Mouse (Mus musculus): Measurements from ENCODE around the gene Lmo7.

Gene Lmo7

DNA sequence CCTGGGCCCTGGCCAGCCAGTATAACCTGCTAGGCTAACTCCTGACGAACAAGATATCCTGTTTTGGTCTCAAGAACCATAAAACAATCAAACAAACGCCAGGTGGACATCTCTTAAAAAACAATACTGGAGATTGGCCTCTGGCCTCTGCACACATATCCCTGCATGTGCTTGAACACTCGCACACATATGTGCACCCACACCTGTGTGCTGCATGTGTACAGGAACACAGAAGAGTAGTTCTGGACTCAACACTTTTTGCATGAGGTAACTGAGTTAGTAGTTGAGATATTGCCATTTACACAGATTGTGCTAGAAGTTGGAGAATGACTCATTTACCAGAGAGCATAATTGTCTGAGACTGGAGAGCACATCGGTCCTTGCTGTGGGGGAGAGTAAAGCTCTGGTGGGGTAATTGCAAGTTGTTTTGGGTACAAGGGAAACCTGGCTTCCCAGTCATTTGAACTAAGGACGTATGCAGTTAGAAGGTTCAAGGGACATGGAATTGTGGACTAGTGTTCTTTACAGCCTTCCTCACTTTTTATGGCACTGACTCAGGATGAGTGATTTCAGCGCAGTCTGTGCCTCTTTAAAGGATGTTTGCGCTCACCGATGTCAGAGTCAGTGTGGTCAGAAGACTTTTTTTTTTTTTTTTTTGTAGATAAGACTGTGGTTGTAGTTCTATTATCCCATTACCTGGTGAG, 148.7 kb downstream of the Lmo7 start:
- DNase-seq (ENCODE audit: low read depth, low spot score) = no peak

- no peak for DNase-seq (ENCODE audit: low read depth, low spot score)
Observed at GRCm38 (mm10) chr14:101879050-101879694, 149.4 kb downstream of the Lmo7 start.

GRCm38 (mm10) chr14:101882966-101883365, 153.2 kb downstream of the Lmo7 start:
- DNase-seq (ENCODE audit: low read depth, low spot score) = peak; percentile 13

- no peak for DNase-seq (ENCODE audit: low read depth, low spot score)
Observed at GRCm38 (mm10) chr14:101883787-101884186, 154.0 kb downstream of the Lmo7 start.

GRCm38 (mm10) chr14:101886320-101886719, 156.6 kb downstream of the Lmo7 start:
- DNase-seq (ENCODE audit: low read depth, low spot score) = no peak

GRCm38 (mm10) chr14:101891903-101892448, 162.2 kb downstream of the Lmo7 start:
- no peak for DNase-seq (ENCODE audit: low read depth, low spot score)

GRCm38 (mm10) chr14:101892496-101892895, 162.7 kb downstream of the Lmo7 start:
- DNase-seq (ENCODE audit: low read depth, low spot score) = no peak

GRCm38 (mm10) chr14:101893215-101893614, 163.5 kb downstream of the Lmo7 start:
- DNase-seq (ENCODE audit: low read depth, low spot score) = no peak

DNA sequence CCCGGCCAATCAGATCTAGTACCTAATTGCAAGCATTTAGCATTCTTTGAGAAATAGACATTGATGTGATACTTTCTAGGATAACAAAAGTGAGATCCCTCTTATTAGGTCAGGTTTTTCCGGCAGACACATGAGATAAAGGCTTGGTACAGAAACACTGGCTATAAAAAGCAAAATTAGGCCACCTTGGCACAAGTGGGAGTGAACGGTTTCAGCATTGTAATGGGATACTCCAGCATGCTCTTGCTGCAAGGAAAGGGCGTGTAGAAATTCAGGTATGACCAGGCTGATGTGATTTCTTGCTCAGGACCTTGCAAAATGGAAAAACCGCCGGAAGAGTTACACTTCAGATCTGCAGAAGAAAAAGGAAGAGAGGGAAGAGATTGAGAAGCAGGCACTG, 168.5 kb downstream of the Lmo7 start:
- no peak for DNase-seq (ENCODE audit: low read depth, low spot score)

DNA sequence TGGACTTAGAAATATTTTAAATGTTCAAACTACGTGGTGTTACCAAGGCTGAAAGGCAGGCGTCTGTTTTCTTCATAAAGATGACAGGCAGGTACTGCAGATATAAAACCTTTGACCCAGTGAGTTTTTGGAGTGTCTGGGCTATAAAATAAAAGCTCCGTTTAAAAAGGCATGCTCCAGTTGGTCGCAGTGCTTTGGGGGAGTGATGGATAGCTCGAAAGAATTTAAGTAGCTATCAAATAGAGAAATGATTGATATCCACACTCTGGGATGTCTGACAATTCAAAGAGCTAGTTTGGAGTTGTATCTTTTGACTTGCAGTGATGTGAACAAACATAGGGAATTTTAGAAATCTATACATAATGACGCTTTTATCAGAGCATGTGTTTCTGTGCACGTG, 171.7 kb downstream of the Lmo7 start:
- DNase-seq (ENCODE audit: low read depth, low spot score) = no peak

DNA sequence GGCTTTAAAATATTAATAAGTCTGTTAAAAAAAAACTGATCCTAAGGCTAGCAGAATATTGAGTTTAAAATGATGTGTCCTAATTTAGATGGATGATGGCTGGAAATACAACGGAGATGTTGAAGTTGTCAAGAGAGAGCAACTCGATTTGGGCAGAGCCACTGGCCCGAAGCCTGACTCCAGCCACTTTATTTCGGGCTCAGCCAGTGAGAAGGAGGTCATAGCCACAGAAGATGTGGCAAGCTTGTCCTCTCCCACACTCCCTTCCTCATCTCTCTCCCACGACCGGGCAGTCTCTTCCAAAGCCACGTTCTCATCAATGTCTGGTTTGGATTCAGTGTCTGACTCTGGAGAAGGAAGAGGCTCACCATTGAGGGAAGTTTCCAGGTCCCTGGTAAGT, 172.2 kb downstream of the Lmo7 start:
- no peak for DNase-seq (ENCODE audit: low read depth, low spot score)

GRCm38 (mm10) chr14:101903722-101904121, 174.0 kb downstream of the Lmo7 start:
- DNase-seq (ENCODE audit: low read depth, low spot score) = no peak

DNA sequence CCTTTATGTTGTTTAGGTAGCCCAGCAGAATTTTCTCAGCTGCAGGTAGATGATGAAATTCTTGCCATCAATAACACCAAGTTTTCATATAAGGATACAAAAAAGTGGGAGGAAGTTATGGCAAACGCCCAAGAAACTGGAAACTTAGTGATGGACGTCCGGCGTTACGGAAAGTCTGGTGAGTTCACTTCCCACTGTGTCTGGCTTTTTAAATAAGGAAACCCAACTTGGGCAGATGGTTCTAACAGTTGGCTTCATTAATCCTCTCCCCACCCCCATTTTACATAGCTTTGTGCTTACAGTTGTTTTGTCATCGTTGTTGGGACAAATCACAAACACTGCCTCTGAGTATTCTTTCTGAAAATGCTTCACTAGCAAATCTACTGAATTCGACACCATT, 182.2 kb downstream of the Lmo7 start:
- no peak for DNase-seq (ENCODE audit: low read depth, low spot score)

DNA sequence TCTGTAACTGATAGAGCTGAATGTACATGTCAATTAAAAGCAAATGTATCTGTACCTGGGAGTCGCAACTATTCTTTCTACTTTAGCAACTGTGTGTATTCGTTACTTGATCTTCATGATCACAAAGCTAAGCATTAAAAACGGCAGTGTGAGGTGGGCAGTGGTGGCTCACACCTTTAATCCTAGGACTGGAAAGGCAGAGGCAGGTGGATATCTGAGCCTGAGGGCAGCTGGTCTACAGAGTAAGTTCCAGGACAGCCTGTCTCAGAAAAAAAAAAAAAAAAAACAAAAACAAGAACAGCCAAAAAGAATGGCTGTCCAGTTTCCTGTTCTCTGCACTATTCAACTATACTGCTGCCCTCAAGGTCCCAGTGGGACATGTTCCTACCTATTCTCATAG, 182.6 kb downstream of the Lmo7 start:
- no peak for DNase-seq (ENCODE audit: low read depth, low spot score)

GRCm38 (mm10) chr14:101914321-101914720, 184.6 kb downstream of the Lmo7 start:
- no peak for DNase-seq (ENCODE audit: low read depth, low spot score)

DNA sequence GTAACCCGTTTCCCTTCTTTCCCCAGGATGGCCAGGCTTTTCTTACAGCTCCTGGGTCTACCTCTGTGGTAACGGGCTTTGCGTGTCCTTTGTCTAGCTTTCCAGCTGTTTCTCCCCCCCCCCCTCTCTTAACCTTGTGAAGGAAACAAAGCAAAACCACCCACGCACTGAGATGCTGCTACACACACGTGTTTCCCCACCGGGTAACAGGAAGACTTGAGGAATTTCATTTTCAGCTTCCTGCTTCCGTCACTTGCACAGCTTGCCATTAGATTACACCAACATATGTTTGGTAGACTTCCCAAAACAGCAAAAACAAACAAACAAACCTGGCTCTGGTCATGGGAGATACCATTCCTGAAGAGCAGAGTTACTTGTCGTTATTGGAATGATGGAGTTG, 186.1 kb downstream of the Lmo7 start:
- no peak for DNase-seq (ENCODE audit: low read depth, low spot score)

GRCm38 (mm10) chr14:101918471-101918870, 188.7 kb downstream of the Lmo7 start:
- no peak for DNase-seq (ENCODE audit: low read depth, low spot score)

GRCm38 (mm10) chr14:101927646-101928244, 198.0 kb downstream of the Lmo7 start:
- no peak for DNase-seq (ENCODE audit: low read depth, low spot score)

- DNase-seq (ENCODE audit: low read depth, low spot score) = peak; percentile 52
Observed at GRCm38 (mm10) chr14:101930576-101931447, 201.1 kb downstream of the Lmo7 start.

DNA sequence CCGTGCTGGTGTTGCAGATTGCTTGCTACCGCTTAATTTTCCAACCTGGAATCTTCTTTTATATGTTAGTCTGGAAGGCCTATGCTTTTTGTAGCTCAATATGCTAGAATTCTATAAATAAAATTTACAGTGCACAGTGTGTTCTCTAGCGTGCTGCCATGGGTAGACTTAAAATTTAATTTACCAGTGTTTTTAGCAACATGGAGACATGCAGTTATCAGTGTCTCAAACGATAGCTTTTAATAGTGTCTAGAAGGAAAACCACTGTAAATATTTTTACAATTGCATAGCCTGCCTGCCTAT, 201.6 kb downstream of the Lmo7 start:
- no peak for DNase-seq (ENCODE audit: low read depth, low spot score)

- DNase-seq (ENCODE audit: low read depth, low spot score) = no peak
Observed at GRCm38 (mm10) chr14:101933551-101933950, 203.8 kb downstream of the Lmo7 start.

GRCm38 (mm10) chr14:101942971-101943370, 213.2 kb downstream of the Lmo7 start:
- DNase-seq (ENCODE audit: low read depth, low spot score) = peak; percentile 86
